Mouse (Mus musculus): ENCODE results near the gene Syt13. TPM values are rescaled to one million over a fixed set of nuclear protein-coding genes. Genes with fewer than 3 reads are reported as not detected.

Gene Syt13
- polyA plus RNA-seq (2016; fragmentation: Nextera tagmentation; extraction: Ambion mirVana) = 0.92 and 1.2 TPM in 2 replicates

DNA sequence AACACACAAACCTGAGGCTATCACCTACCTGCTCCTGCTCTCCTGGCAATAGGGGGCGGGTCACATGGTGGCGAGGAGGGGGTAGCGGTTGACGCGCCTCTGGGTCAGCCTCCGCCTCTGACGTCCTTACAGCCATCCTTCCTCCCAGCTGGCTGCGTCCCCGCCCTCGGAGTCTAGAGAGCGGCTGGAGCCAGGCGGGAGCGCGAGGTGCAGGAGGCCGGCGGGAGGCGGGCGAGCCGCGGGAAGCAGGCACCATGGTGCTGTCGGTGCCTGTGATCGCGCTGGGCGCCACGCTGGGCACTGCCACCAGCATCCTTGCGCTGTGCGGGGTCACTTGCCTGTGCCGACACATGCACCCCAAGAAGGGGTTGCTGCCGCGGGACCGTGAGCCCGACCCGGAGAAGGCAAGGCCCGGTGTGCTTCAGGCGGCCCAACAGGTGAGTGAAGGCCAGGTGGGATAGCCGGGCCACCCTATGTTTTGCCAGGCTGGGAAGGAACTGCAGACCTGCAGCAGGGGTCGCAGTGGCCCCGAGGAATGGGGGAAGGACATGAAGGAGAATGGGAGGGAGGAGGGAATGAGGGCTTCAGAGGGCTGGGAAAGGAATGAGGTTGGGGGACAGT is at the start of gene Syt13:
Gene Syt13 (plus strand): TSS at position 166 of the 621 bp plus-strand sequence.
- Histone ChIP-seq H3K36me3 (no peaks in the 10 kb centered on the region), H3K4me3 (peak within 1 kb of the TSS; percentile 62), H3K4me1 (peaks cover 17% of the 10 kb centered on the region), H3K27me3 (ENCODE audit: insufficient read depth, poor library complexity, severe bottlenecking) (peaks cover 68% of the 10 kb centered on the region), H3K27ac (peak within 1 kb of the TSS; percentile 65), H3K9me3 (no peaks in the 10 kb centered on the region)
- under 1% methylated on average over 38 of the region's 38 CpGs for WGBS
- no peak for DNase-seq (ENCODE audit: low spot score)

DNA sequence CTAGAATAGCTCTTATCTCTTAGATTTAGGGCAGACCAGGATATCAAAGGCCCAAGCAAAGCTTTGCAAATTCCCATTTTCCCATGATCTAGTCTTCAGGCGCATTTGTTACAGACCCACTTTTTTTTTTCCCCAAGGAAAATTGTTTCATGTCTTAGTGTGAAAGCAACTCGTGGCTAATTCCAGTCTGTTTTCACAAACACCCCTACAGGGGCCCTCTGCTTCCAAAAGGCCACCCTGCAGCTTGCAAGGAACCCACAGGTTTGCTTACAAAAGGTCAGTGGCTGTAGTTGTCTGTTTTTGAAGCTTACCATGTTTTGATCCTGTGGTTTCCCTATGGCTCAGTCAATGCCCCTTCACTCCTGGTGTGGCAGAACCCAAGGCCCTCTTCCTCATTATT is 48.3 kb upstream of the Syt13 start:
- no peaks in the 10 kb centered on the region for H3K36me3 ChIP-seq
- no peak overlapping the region for H3K4me3 ChIP-seq
- 0 out of 2 replicates have a peak overlapping the region, but pooled peaks have one; percentile 22 for H3K27ac ChIP-seq
- H3K9me3 ChIP-seq = no peaks in the 10 kb centered on the region
- DNase-seq (ENCODE audit: low spot score) = no peak
- H3K27me3 ChIP-seq (ENCODE audit: insufficient read depth, poor library complexity, severe bottlenecking) = no peaks in the 10 kb centered on the region
- WGBS = 22% methylated on average over 2 of the region's 2 CpGs
- peaks cover 17% of the 10 kb centered on the region for H3K4me1 ChIP-seq

DNA sequence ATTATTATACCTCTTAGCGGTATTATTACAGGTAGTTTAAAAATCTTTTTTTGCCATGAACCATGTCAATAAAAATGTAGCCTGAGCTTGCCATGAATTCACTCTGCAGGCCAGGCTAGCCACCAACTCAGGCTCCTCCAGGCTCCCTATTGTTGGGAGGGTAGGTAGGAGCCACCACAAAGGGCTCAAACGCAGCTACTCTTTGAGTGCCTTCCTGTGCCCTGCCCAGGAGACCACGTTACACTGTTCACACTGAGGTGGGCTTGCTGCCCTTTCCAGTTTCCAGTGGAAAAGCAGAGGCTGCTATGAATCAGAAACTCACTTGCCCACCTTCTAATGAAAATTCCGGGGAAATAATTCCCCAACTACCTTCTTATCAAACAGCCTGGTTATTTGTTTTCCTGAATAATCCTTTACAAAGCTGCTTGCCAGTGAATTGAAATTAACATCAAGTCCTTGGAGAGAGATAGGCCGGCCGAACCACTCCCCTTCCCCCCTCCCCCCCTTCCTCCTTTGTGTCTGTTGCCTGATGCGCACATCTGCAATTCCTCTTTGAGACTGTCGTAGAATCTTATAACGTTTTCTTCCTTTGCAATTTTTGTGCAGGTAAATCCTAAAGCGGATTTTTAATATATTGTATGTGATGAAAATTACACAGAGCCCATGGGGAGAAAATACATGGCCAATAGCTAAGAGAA is 44.6 kb upstream of the Syt13 start:
- Histone ChIP-seq H3K27me3 (ENCODE audit: insufficient read depth, poor library complexity, severe bottlenecking) (no peaks in the 10 kb centered on the region), H3K36me3 (no peaks in the 10 kb centered on the region), H3K4me3 (no peak overlapping the region), H3K27ac (no peak overlapping the region), H3K9me3 (no peaks in the 10 kb centered on the region), H3K4me1 (peaks cover 26% of the 10 kb centered on the region)
- no peak for DNase-seq (ENCODE audit: low spot score)
- WGBS = 22% methylated on average over 10 of the region's 10 CpGs

DNA sequence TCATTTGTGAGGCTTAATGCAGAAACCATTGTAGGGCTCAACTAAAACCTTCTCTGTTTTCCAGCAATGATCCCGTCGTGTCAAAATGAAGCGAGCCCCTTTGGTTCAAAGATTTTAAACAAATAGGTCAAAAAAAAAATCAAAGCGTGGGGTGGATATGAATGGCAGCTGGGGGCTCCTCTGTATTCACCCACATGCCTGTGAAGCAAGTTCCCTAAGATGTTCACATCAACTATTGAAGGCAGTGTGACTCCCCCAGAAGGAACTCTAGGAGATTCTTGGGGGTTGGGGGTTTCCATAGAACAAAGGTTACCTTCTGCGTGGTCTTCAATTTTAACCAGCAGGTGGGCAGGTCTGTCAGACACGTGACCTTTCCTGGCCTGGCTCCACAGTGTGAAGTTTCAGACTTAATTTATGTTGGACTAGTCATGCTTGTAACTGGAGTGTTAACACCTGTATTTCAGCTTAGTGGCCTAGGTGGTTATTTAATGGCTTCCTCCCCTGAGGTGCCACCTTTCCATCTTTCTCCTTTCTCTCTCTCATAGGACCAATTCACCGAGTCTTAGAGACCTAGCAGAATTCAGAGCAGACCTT is 43.7 kb upstream of the Syt13 start:
- peaks cover 22% of the 10 kb centered on the region for H3K4me1 ChIP-seq
- H3K27me3 ChIP-seq (ENCODE audit: insufficient read depth, poor library complexity, severe bottlenecking) = no peaks in the 10 kb centered on the region
- H3K36me3 ChIP-seq = no peaks in the 10 kb centered on the region
- H3K4me3 ChIP-seq = no peak overlapping the region
- 63% methylated on average over 7 of the region's 7 CpGs for WGBS
- DNase-seq (ENCODE audit: low spot score) = no peak
- no peak overlapping the region for H3K27ac ChIP-seq
- H3K9me3 ChIP-seq = no peaks in the 10 kb centered on the region

DNA sequence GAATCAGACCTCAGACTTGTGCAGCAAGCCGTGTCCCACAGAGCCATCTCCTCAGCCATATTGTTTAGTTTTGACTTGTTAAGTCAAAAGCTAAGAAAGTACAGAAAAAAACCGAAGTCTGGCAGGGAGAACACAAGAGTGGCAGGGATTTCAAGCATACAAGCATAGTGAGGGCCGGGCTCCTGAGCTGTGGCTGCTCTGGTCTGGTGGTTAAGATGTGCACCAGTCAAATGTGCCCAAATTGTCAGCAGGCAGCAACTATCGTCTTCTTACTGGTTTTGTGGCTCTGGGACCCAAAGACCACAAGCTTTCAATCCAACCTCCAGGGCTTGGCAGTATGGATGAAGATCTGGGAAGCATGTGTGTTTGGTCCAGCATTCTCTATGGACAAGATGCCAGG is 42.2 kb upstream of the Syt13 start:
- no peak for DNase-seq (ENCODE audit: low spot score)
- Histone ChIP-seq H3K9me3 (no peaks in the 10 kb centered on the region), H3K36me3 (no peaks in the 10 kb centered on the region), H3K4me3 (no peak overlapping the region), H3K27me3 (ENCODE audit: insufficient read depth, poor library complexity, severe bottlenecking) (peaks cover 1% of the 10 kb centered on the region; the same call in 1 of the 2 replicates), H3K27ac (peak overlapping the region; percentile 22; the same call in 1 of the 2 replicates), H3K4me1 (peaks cover 15% of the 10 kb centered on the region; the same call in 1 of the 2 replicates)
- WGBS = 71% methylated on average over 4 of the region's 4 CpGs

DNA sequence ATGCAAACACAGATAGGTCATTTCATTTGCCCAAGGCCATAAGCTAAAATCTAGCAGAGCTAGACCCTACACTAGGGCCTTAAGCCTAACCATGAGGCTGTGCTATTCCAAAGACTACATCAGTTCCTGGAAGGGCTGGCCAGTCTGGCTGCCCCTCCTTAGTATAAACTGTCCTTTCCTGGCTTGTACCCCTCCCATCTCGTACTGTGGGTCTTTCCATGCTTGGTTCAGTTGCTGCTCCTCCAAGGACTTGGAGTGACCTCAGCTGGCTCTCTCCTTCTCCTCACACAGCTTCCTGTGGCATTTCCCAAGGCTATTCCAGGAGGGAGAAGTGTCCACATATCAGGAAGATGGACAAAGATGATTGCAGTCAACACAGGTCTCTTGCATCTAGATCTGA is 40.3 kb upstream of the Syt13 start:
- H3K9me3 ChIP-seq = no peaks in the 10 kb centered on the region
- WGBS = 81% methylated on average over 1 of the region's 1 CpGs
- no peak overlapping the region for H3K4me3 ChIP-seq
- no peak for DNase-seq (ENCODE audit: low spot score)
- H3K27me3 ChIP-seq (ENCODE audit: insufficient read depth, poor library complexity, severe bottlenecking) = peaks cover 10% of the 10 kb centered on the region; the same call in 1 of the 2 replicates
- no peak overlapping the region for H3K27ac ChIP-seq
- peaks cover 15% of the 10 kb centered on the region; the same call in 1 of the 2 replicates for H3K4me1 ChIP-seq
- no peaks in the 10 kb centered on the region for H3K36me3 ChIP-seq

DNA sequence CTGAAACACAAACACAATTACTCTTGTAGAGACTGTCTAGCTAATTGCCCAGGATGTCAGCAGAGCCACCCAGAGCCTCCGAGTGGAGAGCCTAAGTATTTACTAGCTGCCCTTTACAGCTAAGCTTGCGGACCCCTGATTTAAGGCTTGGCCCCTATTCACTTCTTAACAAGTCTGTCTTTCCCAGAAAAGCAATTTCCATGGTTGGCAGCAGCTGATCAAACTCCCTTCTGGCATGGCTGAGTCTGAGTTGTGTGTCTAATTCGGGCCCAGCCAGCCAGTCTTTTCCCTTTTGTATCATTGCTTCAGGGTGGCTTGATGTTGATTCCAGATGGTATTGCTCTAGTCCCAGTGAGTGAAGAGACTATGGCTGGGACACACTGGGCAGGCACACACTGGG is 37.4 kb upstream of the Syt13 start:
- no peak overlapping the region for H3K27ac ChIP-seq
- H3K9me3 ChIP-seq = no peaks in the 10 kb centered on the region
- H3K36me3 ChIP-seq = no peaks in the 10 kb centered on the region
- no peak overlapping the region for H3K4me3 ChIP-seq
- H3K27me3 ChIP-seq (ENCODE audit: insufficient read depth, poor library complexity, severe bottlenecking) = peaks cover 20% of the 10 kb centered on the region; the same call in 1 of the 2 replicates
- 82% methylated on average over 3 of the region's 3 CpGs for WGBS
- peaks cover 7% of the 10 kb centered on the region; the same call in 1 of the 2 replicates for H3K4me1 ChIP-seq
- no peak for DNase-seq (ENCODE audit: low spot score)

DNA sequence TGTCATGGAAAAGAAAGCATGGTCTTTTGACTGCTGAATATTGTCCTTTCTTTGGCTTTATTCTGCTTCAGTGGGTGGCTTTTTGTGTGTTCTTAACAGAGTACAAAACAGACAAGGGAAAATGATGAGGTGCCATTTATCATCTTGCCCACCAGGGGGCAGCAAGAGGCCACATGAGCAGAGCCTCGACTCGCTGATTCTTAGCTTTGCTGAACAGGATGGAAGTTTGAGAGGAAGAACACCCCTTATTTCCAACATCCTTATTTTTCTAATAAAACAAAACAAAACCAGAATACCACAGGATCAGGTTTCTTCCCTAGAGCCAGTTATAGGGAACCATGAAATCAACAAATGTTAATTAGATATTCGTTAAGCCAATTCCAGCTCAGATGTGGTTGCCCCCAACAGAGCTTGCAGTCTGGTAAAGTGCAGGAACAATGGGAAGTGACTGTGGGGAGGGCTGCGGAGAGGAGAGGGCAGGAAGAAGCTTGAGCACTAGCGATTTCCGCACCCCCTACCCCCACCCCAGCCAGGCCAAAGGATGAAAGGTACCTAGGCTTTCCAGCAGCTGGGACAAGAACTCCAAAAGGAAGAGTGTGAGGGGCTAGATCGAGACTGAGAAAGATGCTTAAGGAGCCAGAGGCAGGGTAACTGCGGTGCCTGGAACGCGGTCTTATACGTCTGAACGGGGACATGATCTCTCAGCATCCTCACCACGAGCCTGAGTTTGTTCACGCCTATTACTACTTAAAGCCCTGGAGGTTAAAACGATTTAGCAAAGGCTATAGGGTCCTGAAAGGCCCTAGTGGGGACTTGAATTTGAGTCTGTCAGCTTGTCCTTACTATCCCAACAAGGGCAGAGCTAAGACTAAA is 31.6 kb upstream of the Syt13 start:
- H3K27me3 ChIP-seq (ENCODE audit: insufficient read depth, poor library complexity, severe bottlenecking) = peaks cover 12% of the 10 kb centered on the region; the same call in 1 of the 2 replicates
- 0 out of 2 replicates have a peak overlapping the region, but pooled peaks have one; percentile 2 for H3K27ac ChIP-seq
- H3K4me1 ChIP-seq = peaks cover 13% of the 10 kb centered on the region
- no peaks in the 10 kb centered on the region for H3K9me3 ChIP-seq
- H3K36me3 ChIP-seq = no peaks in the 10 kb centered on the region
- DNase-seq (ENCODE audit: low spot score) = no peak
- WGBS = 3% methylated on average over 15 of the region's 15 CpGs
- peak overlapping the region; percentile 16 for H3K4me3 ChIP-seq

DNA sequence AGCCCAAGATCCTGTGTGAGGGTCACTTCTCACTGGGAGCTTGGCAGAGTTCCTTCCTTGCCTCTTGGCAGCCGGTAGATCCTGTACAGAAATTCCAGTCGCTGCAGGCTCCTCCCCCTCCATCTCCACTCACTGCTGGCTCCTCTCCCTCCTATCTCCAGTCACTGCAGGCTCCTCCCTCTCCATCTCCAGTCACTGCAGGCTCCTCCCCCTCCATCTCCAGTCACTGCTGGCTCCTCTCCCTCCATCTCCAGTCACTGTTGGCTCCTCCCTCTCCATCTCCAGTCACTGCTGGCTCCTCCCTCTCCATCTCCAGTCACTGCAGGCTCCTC is 31.0 kb upstream of the Syt13 start:
- Histone ChIP-seq H3K4me3 (no peak overlapping the region), H3K9me3 (no peaks in the 10 kb centered on the region), H3K36me3 (no peaks in the 10 kb centered on the region), H3K27ac (no peak overlapping the region), H3K4me1 (peaks cover 13% of the 10 kb centered on the region), H3K27me3 (ENCODE audit: insufficient read depth, poor library complexity, severe bottlenecking) (peaks cover 12% of the 10 kb centered on the region; the same call in 1 of the 2 replicates)
- no peak for DNase-seq (ENCODE audit: low spot score)
- WGBS = 3% methylated on average over 2 of the region's 2 CpGs

DNA sequence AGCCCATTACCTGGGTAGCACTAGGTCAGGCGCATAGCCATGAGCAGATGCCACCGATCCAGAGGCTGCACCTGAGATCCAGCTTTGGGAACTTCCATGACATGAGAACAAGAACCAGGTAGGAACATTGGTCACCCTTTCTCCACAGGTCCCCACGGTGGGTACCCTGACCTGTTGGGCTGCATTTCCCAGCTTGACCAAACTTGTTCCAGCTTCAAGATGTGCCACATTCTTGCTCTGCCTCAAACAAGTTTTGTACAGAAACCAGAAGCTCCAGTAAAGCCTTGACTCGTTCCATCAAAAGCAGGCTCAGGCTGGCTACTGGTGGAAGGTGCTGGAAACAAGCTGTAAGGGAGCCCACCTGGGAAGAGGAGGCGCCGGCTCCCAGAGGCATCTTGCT is 29.9 kb upstream of the Syt13 start:
- 89% methylated on average over 6 of the region's 6 CpGs for WGBS
- Histone ChIP-seq H3K4me3 (no peak overlapping the region), H3K27me3 (ENCODE audit: insufficient read depth, poor library complexity, severe bottlenecking) (peaks cover 10% of the 10 kb centered on the region; the same call in 1 of the 2 replicates), H3K9me3 (no peaks in the 10 kb centered on the region), H3K4me1 (peaks cover 13% of the 10 kb centered on the region), H3K27ac (no peak overlapping the region), H3K36me3 (no peaks in the 10 kb centered on the region)
- DNase-seq (ENCODE audit: low spot score) = no peak

DNA sequence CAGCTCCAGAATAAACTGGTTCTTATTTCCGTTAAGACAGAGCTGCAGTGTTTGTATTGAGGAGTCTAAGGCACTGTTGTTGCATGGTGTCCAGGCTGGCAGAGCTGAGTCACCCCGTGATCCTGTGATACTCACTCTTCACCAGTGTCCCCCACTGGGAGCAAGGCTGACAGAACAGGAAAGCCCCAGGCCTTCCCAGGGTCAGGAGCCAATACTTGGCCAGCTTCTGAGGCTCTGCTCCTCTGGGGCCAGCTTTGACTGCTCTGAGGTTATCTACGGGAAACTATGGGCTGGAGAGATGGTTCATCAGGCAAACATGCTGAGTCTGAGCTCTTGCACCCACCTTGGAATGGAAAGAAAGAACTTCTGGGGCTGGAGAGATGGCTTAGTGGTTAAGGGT is 28.0 kb upstream of the Syt13 start:
- H3K27ac ChIP-seq = no peak overlapping the region
- DNase-seq (ENCODE audit: low spot score) = no peak
- no peaks in the 10 kb centered on the region for H3K9me3 ChIP-seq
- peaks cover 9% of the 10 kb centered on the region; the same call in 1 of the 2 replicates for H3K27me3 ChIP-seq (ENCODE audit: insufficient read depth, poor library complexity, severe bottlenecking)
- H3K4me3 ChIP-seq = no peak overlapping the region
- WGBS = 63% methylated on average over 3 of the region's 3 CpGs
- H3K36me3 ChIP-seq = no peaks in the 10 kb centered on the region
- H3K4me1 ChIP-seq = peaks cover 13% of the 10 kb centered on the region

DNA sequence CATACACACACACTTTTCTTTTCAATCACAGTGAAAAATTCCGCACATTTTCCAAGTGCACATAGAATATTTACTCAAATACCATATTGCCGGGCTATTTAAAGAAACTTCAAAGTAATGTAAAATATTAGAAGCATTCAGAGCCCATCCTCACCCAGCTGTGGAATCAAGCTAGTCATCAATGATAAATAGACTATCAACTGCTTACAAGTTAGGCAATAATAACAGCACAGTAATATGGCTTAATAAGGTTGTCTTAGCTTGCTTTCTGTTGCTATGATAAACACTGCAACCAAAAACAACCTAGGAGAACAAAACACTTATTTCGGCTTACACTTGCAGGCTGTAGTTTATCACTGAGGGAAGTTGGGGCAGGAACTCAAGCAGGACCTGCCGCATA is 22.4 kb upstream of the Syt13 start:
- Histone ChIP-seq H3K27ac (no peak overlapping the region), H3K9me3 (no peaks in the 10 kb centered on the region), H3K36me3 (no peaks in the 10 kb centered on the region), H3K27me3 (ENCODE audit: insufficient read depth, poor library complexity, severe bottlenecking) (peaks cover 9% of the 10 kb centered on the region; the same call in 1 of the 2 replicates), H3K4me3 (no peak overlapping the region), H3K4me1 (no peaks in the 10 kb centered on the region)
- DNase-seq (ENCODE audit: low spot score) = no peak
- WGBS = 88% methylated on average over 4 of the region's 4 CpGs

Measured in heart, embryonic 10.5 days (tissue).